In the genomic region with DNA sequence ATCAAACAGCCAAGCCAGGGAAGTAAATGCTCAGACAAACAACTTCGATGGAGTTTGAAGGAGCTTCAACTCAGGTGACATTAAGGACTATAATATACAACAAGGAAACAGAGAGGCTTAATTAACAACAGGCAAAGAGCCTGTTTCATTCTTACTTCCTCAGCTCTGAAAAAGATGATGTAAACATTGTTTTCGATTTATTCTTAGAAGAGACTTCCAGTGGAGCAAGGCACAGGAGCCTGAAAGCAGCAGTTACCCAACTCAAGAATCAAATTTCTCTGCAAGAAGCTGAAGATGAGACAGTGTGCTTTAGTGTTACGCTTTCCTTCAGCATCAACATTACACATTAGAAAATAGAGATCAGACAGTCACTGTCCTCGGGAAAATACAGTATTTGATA, we compare ENCODE assay signal across 21 mouse cellular contexts.
"Had no signal": no experiment of that assay in that cellular context is flagged by ENCODE, and none has a peak within 500 bp of the region (broad histone marks: within the 10 kb centered on the region; RNA-seq: fewer than 3 reads in every experiment).

No protein-coding gene starts in this region.

- H3K27ac ChIP-seq: liver, embryonic 13.5 days; liver, embryonic 15.5 days; lung, embryonic 15.5 days; macrophage; midbrain, embryonic 13.5 days; midbrain, embryonic 15.5 days; neural tube, embryonic 13.5 days; neural tube, embryonic 15.5 days; stomach, embryonic 15.5 days; stomach, postnatal 0 days had no signal

- H3K9ac ChIP-seq: liver, embryonic 13.5 days; liver, embryonic 15.5 days; liver, postnatal 0 days; lung, embryonic 15.5 days; midbrain, embryonic 13.5 days; midbrain, embryonic 15.5 days; neural tube, embryonic 13.5 days; neural tube, embryonic 15.5 days; stomach, embryonic 15.5 days had no signal

- H3K4me3 ChIP-seq: liver, embryonic 13.5 days; liver, embryonic 15.5 days; lung, embryonic 15.5 days; megakaryocyte, embryonic 14.5 days; midbrain, embryonic 13.5 days; midbrain, embryonic 15.5 days; myocyte; neural tube, embryonic 13.5 days; neural tube, embryonic 15.5 days; stomach, embryonic 15.5 days had no signal

- ATAC-seq: liver, postnatal 0 days; lung, postnatal 0 days; midbrain, embryonic 13.5 days; midbrain, embryonic 15.5 days had no signal

- H3K36me3 ChIP-seq: liver, embryonic 13.5 days; liver, embryonic 15.5 days; lung, embryonic 15.5 days; midbrain, embryonic 13.5 days; midbrain, embryonic 15.5 days; neural tube, embryonic 13.5 days; neural tube, embryonic 15.5 days; stomach, embryonic 15.5 days had no signal

- H3K4me1 ChIP-seq: liver, embryonic 13.5 days; liver, embryonic 15.5 days; lung, embryonic 15.5 days; megakaryocyte, embryonic 14.5 days; midbrain, embryonic 13.5 days; midbrain, embryonic 15.5 days; neural tube, embryonic 13.5 days; neural tube, embryonic 15.5 days; stomach, embryonic 15.5 days had no signal

- DNase-seq: liver, embryonic 13.5 days; liver, postnatal 0 days; lung, adult 2 months; lung, postnatal 14 days; lung, postnatal 36 days; right cerebral cortex, postnatal 14 days; thymus, adult 2 months; thymus, postnatal 36 days had no signal

- H3K27me3 ChIP-seq: liver, embryonic 13.5 days; liver, embryonic 15.5 days; lung, embryonic 15.5 days; megakaryocyte, embryonic 14.5 days; midbrain, embryonic 13.5 days; midbrain, embryonic 15.5 days; neural tube, embryonic 13.5 days; neural tube, embryonic 15.5 days; stomach, embryonic 15.5 days had no signal

- H3K9me3 ChIP-seq: liver, embryonic 13.5 days; liver, embryonic 15.5 days; lung, embryonic 15.5 days; megakaryocyte, embryonic 14.5 days; midbrain, embryonic 13.5 days; midbrain, embryonic 15.5 days; neural tube, embryonic 13.5 days; neural tube, embryonic 15.5 days; stomach, embryonic 15.5 days had no signal

- H3K4me2 ChIP-seq: liver, embryonic 13.5 days; liver, embryonic 15.5 days; lung, embryonic 15.5 days; midbrain, embryonic 11.5 days; midbrain, embryonic 13.5 days; midbrain, embryonic 15.5 days; neural tube, embryonic 13.5 days; neural tube, embryonic 15.5 days; stomach, embryonic 15.5 days had no signal
